Mouse (Mus musculus) liver, postnatal 0 days (tissue): ENCODE measurements around the gene 9030025P20Rik.

ENCODE experiments used
- CTCF ChIP-seq: sonication (generic); IDR thresholded peaks from 2 replicates; pipeline ENCODE4 v1.5.1; 2016; ENCODE audit warnings: antibody characterized with exemption, low read depth
- EP300 ChIP-seq: IDR thresholded peaks from 2 replicates; pipeline ENCODE4 v1.6.1; 2016; ENCODE audit warnings: antibody characterized with exemption, low read depth, mild to moderate bottlenecking

DNA sequence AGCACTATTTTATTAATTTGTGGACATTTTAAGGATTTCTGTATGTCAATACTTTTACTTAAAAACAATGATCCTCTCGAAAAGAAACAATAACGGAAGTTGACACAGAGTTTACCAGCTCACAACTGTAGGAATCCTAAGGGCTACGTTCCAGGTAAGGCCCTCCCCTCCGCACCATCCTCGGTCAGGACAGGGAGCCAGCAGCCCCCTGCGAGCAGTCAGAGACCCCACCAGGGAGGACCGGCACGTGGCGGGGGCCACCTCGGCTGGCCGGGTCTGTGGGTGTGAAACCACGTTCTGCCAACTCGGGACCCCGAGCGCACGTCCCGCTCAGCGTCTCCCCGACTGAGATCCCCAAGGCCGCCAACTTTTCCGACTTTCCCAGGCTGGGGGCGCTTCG lies 17.7 kb upstream of the 9030025P20Rik start:
- TF ChIP-seq CTCF (no peak), EP300 (no peak)
